Mouse (Mus musculus) adrenal gland, postnatal 36 days (tissue): ENCODE data around the gene Ubd. TPM values are rescaled to one million over a fixed set of nuclear protein-coding genes. Genes with fewer than 3 reads are reported as not detected.
"Not testable (repeated sequence)": the region's sequence is repeated elsewhere in the genome, so short reads cannot be mapped to it uniquely, and the experiment has no call there.

Source experiments
- DNase-seq, 2 experiments: peaks; one replicate each; pipeline ENCODE4 v3.0.0; 2021; ENCODE audit warnings: mixed read lengths in 1 of 2
- long read RNA-seq, 2 experiments: library from polyadenylated mRNA; stranded (forward); transcript quantifications; one replicate each; pipeline ENCODE4 v2.0.0; 2021; ENCODE audit warnings: borderline sequencing depth in 2 of 2
- total RNA-seq, 2 experiments: library from RNA; stranded (reverse); gene quantifications; 2 replicates each; pipeline ENCODE4 v1.2.3; 2021

The Ubd gene
- under 1 TPM in 1 of 2 experiments, not detected in 1; 0.56 TPM for total RNA-seq
- long read RNA-seq, experiment 1, partial matches to known transcripts: 0 of 1 reads
- long read RNA-seq, experiment 1, other reads (novel, unspliced or antisense): 0 of 1 reads
- long read RNA-seq, experiment 2: 0 reads

- DNase-seq: no peak
These were observed at the start of gene Ubd for GRCm38 (mm10) chr17:37193656-37194055. Gene Ubd (plus strand): TSS chr17:37193892.

- DNase-seq: no peak
These were observed 32.3 kb upstream of the Ubd start, which contains the start of gene Olfr93 for GRCm38 (mm10) chr17:37161394-37161793. Gene Olfr93 (minus strand): TSS chr17:37161494.

- no peak for DNase-seq
These were observed 8.2 kb upstream of the Ubd start for GRCm38 (mm10) chr17:37185474-37185873.

GRCm38 (mm10) chr17:37190711-37191110 is 3.0 kb upstream of the Ubd start:
- DNase-seq: peak; percentile 10 to 42

GRCm38 (mm10) chr17:37193032-37193431 is 660 bp upstream of the Ubd start:
- DNase-seq: no peak

GRCm38 (mm10) chr17:37194782-37195181 is 1.1 kb downstream of the Ubd start:
- peak; percentile 18 to 36 for DNase-seq

GRCm38 (mm10) chr17:37196845-37197724 is 3.4 kb downstream of the Ubd start:
- DNase-seq: peak; percentile 29 to 44

- DNase-seq: no peak
These were observed 7.2 kb downstream of the Ubd start, which contains the start of gene Olfr94 for GRCm38 (mm10) chr17:37200894-37201293. Gene Olfr94 (minus strand): TSS chr17:37200994.

- peak; percentile 70 to 81 for DNase-seq
These were observed 9.7 kb downstream of the Ubd start for GRCm38 (mm10) chr17:37203206-37203916.

GRCm38 (mm10) chr17:37203917-37204236 is 10.2 kb downstream of the Ubd start:
- no peak for DNase-seq

- DNase-seq: no peak
These were observed 17.4 kb downstream of the Ubd start for GRCm38 (mm10) chr17:37210884-37211768.

- DNase-seq: no peak
These were observed 19.3 kb downstream of the Ubd start, which contains the start of gene Olfr95 for GRCm38 (mm10) chr17:37213018-37213417. Gene Olfr95 (minus strand): TSS chr17:37213118.

- peak; percentile 19 to 39 for DNase-seq
These were observed 24.8 kb downstream of the Ubd start for GRCm38 (mm10) chr17:37218486-37218885.

GRCm38 (mm10) chr17:37219846-37220245 is 26.2 kb downstream of the Ubd start, which contains the start of gene Olfr96:
Gene Olfr96 (plus strand): TSS chr17:37220146.
- no peak for DNase-seq

GRCm38 (mm10) chr17:37221879-37222278 is 28.2 kb downstream of the Ubd start:
- DNase-seq: no peak

GRCm38 (mm10) chr17:37237230-37237629 is 43.5 kb downstream of the Ubd start, which contains the start of gene Olfr97:
Gene Olfr97 (minus strand): TSS chr17:37237330.
- not testable (repeated sequence) for DNase-seq

GRCm38 (mm10) chr17:37242198-37242597 is 48.5 kb downstream of the Ubd start:
- no peak for DNase-seq
